Mouse (Mus musculus) hindbrain, embryonic 16.5 days (tissue): ENCODE results near the gene Hsd17b2. TPM values are rescaled to one million over a fixed set of nuclear protein-coding genes. Genes with fewer than 3 reads are reported as not detected.

Source experiments
- ATAC-seq: fragments of 200-750 bp; cut with Nextera tagmentation; 2 replicates; pipeline ENCODE4 v1.8.0; 2017; ENCODE audit warnings: moderate TSS enrichment, moderate library complexity
- H3K27ac ChIP-seq: fragments of 300-500 bp; sonication (generic); 2 replicates; pipeline ENCODE4 v1.5.1; 2014; ENCODE audit warnings: low read depth, mild to moderate bottlenecking, control low read depth, low read length, moderate library complexity
- H3K27me3 ChIP-seq: fragments of 300-500 bp; sonication (generic); replicated peaks from 2 replicates; pipeline ENCODE4 v1.6.1; 2014; ENCODE audit warnings: low read length; ENCODE audit not compliant: control insufficient read depth, insufficient read depth
- H3K36me3 ChIP-seq: fragments of 300-500 bp; sonication (generic); 2 replicates; pipeline ENCODE4 v1.6.1; 2014; ENCODE audit warnings: mild to moderate bottlenecking, low read length, moderate library complexity, mixed read lengths; ENCODE audit not compliant: control insufficient read depth, insufficient read depth
- H3K4me1 ChIP-seq: fragments of 300-500 bp; sonication (generic); 2 replicates; pipeline ENCODE4 v1.6.1; 2014; ENCODE audit warnings: low read depth, low read length; ENCODE audit not compliant: control insufficient read depth, insufficient read depth
- H3K4me2 ChIP-seq: fragments of 300-500 bp; sonication (generic); 2 replicates; pipeline ENCODE4 v1.6.1; 2014; ENCODE audit warnings: mild to moderate bottlenecking, low read length, control low read depth, moderate library complexity
- H3K4me3 ChIP-seq: fragments of 300-500 bp; sonication (generic); 2 replicates; pipeline ENCODE4 v1.5.1; 2014; ENCODE audit warnings: mild to moderate bottlenecking, low read length, control low read depth, moderate library complexity
- H3K9ac ChIP-seq: fragments of 300-500 bp; sonication (generic); 2 replicates; pipeline ENCODE4 v1.6.1; 2014; ENCODE audit warnings: low read depth, mild to moderate bottlenecking, control low read depth, low read length, moderate library complexity
- H3K9me3 ChIP-seq: fragments of 300-500 bp; sonication (generic); 2 replicates; pipeline ENCODE4 v1.6.1; 2014; ENCODE audit warnings: mild to moderate bottlenecking, low read length, moderate library complexity; ENCODE audit not compliant: control insufficient read depth
- WGBS: fragments of 180-500 bp; shearing (Covaris S2); extraction: QIAGEN DNeasy Blood & Tissue Kit; methylation state at CpG from one replicate; pipeline ENCODE4 v1.1.7; 2014; 5-methylcytosine and 5-hydroxymethylcytosine counted together
- polyA plus RNA-seq: library from polyadenylated mRNA; unstranded; fragments of >200 nt; fragmentation: Nextera tagmentation; extraction: Ambion mirVana; gene quantifications from 2 replicates; pipeline ENCODE4 v1.2.1, GENCODE M21; 2015

Hsd17b2 gene
- polyA plus RNA-seq, 1 experiment from 2014 or later: 0.73 TPM

DNA sequence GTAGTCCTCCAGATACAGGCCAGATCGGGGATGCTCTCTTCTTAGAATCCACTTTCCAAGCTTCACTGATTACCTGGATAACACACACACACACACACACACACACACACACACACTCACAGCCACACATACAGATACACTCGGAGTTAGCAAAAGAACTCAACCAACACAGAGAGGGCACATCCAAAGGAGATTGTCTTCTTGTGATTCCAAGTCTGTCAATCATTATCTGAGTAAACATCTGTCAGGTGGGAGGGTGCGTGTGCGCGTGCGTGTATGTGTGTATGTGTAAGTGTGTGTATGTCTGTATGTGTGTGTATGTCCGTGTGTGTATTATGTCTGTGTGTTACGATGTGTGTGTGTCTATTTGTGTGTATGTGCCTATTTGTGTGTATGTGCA lies 458 bp upstream of the Hsd17b2 start:
- no peak for ATAC-seq
- 94% methylated on average over 8 of the region's 8 CpGs for WGBS

GRCm38 (mm10) chr8:117702701-117703100 lies 997 bp downstream of the Hsd17b2 start:
- Histone ChIP-seq H3K9me3 (no peaks in the 10 kb centered on the region), H3K4me2 (no peak overlapping the region), H3K27me3 (no peaks in the 10 kb centered on the region), H3K4me3 (no peak overlapping the region), H3K4me1 (peaks cover 3% of the 10 kb centered on the region), H3K27ac (no peak overlapping the region), H3K36me3 (no peaks in the 10 kb centered on the region), H3K9ac (no peak overlapping the region)
- ATAC-seq: no peak
- 58% methylated on average over 10 of the region's 10 CpGs for WGBS

More for the DNA sequence above, 458 bp upstream of the Hsd17b2 start:
- H3K4me2 ChIP-seq: no peak overlapping the region
- no peaks in the 10 kb centered on the region for H3K9me3 ChIP-seq
- H3K4me1 ChIP-seq: peaks cover 3% of the 10 kb centered on the region
- H3K4me3 ChIP-seq: no peak overlapping the region
- no peaks in the 10 kb centered on the region for H3K36me3 ChIP-seq
- no peak overlapping the region for H3K9ac ChIP-seq
- H3K27me3 ChIP-seq: no peaks in the 10 kb centered on the region
- no peak overlapping the region for H3K27ac ChIP-seq

DNA sequence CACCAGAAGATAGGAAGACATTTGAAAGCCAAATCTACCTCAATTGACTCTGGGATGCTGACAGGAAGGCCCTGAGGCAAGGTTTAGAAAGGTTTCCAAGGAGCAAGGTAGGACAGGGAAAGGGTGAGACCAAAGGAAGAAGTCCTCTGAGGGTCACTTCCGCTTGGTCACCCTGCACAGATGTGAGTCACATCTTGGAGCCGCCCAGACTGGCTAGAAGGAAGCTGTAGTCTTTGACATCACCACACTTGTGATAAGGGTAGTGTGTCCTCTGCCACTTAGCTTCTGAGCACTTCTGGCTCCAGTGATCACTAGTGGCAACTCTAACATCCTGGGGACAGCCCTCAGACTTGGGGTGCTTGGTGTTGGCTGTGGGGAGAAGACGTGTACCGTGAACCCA lies 4.4 kb downstream of the Hsd17b2 start:
- WGBS: 96% methylated on average over 4 of the region's 4 CpGs
- Histone ChIP-seq H3K4me3 (no peak overlapping the region), H3K9me3 (no peaks in the 10 kb centered on the region), H3K9ac (no peak overlapping the region), H3K4me1 (peaks cover 3% of the 10 kb centered on the region), H3K36me3 (no peaks in the 10 kb centered on the region), H3K27me3 (no peaks in the 10 kb centered on the region), H3K27ac (no peak overlapping the region), H3K4me2 (no peak overlapping the region)
- ATAC-seq: no peak

- no peak overlapping the region for H3K4me3 ChIP-seq
Measured at GRCm38 (mm10) chr8:117712226-117712625, 10.5 kb downstream of the Hsd17b2 start.

GRCm38 (mm10) chr8:117714604-117715003 lies 12.9 kb downstream of the Hsd17b2 start:
- 89% methylated on average over 5 of the region's 5 CpGs for WGBS
- no peak for ATAC-seq
- Histone ChIP-seq H3K36me3 (no peaks in the 10 kb centered on the region), H3K4me2 (no peak overlapping the region), H3K4me3 (no peak overlapping the region), H3K9me3 (no peaks in the 10 kb centered on the region), H3K27me3 (no peaks in the 10 kb centered on the region), H3K9ac (no peak overlapping the region), H3K4me1 (no peaks in the 10 kb centered on the region), H3K27ac (no peak overlapping the region)

More at GRCm38 (mm10) chr8:117712226-117712625, 10.5 kb downstream of the Hsd17b2 start:
- H3K27ac ChIP-seq: no peak overlapping the region
- H3K36me3 ChIP-seq: no peaks in the 10 kb centered on the region
- H3K9ac ChIP-seq: no peak overlapping the region
- ATAC-seq: no peak
- H3K27me3 ChIP-seq: no peaks in the 10 kb centered on the region
- no peaks in the 10 kb centered on the region for H3K9me3 ChIP-seq
- 31% methylated on average over 5 of the region's 5 CpGs for WGBS
- H3K4me2 ChIP-seq: no peak overlapping the region
- H3K4me1 ChIP-seq: no peaks in the 10 kb centered on the region

DNA sequence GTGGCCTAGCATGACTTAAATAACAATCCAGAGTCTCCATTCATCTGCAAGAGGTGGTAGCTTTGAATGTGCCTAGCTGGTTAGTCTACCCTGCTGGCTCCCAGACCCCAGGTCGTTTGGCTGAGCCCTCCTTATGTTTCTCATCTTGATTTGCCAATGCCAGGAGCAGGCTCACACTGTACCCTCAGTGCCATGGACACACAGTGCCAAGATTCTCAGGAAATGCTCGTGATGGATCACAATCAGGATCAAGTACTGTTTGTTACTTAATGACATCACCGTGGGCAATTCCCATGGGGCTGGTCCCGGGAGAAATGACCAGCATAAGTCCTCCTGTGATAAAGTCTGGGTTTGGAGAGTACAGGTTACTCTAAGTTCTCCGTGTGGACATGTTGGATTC lies 14.2 kb downstream of the Hsd17b2 start:
- no peak overlapping the region for H3K9ac ChIP-seq
- H3K36me3 ChIP-seq: no peaks in the 10 kb centered on the region
- H3K4me3 ChIP-seq: no peak overlapping the region
- no peaks in the 10 kb centered on the region for H3K4me1 ChIP-seq
- H3K4me2 ChIP-seq: no peak overlapping the region
- 84% methylated on average over 5 of the region's 5 CpGs for WGBS
- no peak for ATAC-seq
- H3K27ac ChIP-seq: no peak overlapping the region
- H3K9me3 ChIP-seq: no peaks in the 10 kb centered on the region
- H3K27me3 ChIP-seq: no peaks in the 10 kb centered on the region

DNA sequence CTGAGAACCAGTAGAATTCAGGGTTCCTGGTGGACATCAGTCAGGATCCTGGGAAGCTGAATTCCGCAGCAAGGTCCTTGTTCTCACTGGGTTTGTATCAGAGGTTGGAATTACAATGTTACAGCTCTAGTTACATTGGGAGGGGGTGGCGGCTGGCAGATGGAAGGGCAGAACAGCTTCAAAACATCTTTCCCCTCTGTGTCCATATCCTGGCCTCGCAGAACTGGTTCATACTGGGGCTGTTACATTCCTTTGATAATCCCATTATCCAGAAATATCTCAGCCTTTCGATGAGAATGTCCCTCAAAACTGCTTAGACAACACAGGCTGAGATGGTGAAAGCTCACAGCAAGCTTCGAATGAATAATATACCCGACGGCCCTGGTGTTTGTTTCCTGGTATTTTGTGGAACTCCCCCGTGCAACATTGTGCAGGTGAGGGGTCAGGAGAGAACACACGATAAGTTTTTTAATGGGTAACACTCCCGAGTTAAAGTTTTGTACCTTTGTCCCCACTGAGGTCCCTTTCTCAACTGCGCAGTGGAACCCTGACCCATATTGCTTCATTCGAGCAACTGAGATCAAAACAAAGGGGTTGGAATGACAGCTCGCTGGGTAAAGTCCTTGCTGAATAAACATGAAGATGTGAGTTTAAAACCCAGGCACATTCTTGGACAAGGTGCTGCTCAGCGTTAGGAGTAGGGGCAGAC lies 16.6 kb downstream of the Hsd17b2 start:
- Histone ChIP-seq H3K36me3 (no peaks in the 10 kb centered on the region), H3K27me3 (no peaks in the 10 kb centered on the region), H3K9me3 (no peaks in the 10 kb centered on the region), H3K4me1 (no peaks in the 10 kb centered on the region), H3K27ac (no peak overlapping the region), H3K9ac (no peak overlapping the region), H3K4me2 (no peak overlapping the region), H3K4me3 (no peak overlapping the region)
- WGBS: 81% methylated on average over 14 of the region's 14 CpGs
- no peak for ATAC-seq

- Histone ChIP-seq H3K27ac (no peak overlapping the region), H3K4me3 (no peak overlapping the region), H3K4me1 (no peaks in the 10 kb centered on the region), H3K4me2 (no peak overlapping the region), H3K36me3 (no peaks in the 10 kb centered on the region), H3K9me3 (no peaks in the 10 kb centered on the region), H3K27me3 (no peaks in the 10 kb centered on the region), H3K9ac (no peak overlapping the region)
- no peak for ATAC-seq
- WGBS: 71% methylated on average over 7 of the region's 7 CpGs
Measured at GRCm38 (mm10) chr8:117726467-117726866, 24.8 kb downstream of the Hsd17b2 start.

DNA sequence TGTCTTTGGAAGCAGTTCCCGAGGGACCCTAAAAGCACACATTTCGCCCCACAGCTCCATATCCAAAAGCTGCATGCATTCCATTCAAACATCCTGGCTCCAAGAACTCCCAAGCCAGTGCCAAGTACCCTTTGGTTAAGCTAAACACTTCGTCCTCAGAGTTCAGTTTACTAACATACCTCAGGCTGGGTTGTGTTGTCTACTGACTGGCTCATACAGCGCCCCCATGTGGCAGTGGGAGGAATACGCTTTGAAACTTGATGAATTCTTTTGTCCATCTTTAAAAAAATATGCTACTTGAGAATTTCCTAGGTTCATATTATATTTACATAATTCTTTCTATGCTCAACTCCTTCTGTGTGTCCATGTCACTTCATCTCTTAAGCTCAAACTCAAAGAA lies 25.9 kb downstream of the Hsd17b2 start:
- Histone ChIP-seq H3K4me2 (no peak overlapping the region), H3K9me3 (no peaks in the 10 kb centered on the region), H3K4me3 (no peak overlapping the region), H3K27ac (no peak overlapping the region), H3K27me3 (no peaks in the 10 kb centered on the region), H3K4me1 (no peaks in the 10 kb centered on the region), H3K36me3 (no peaks in the 10 kb centered on the region), H3K9ac (no peak overlapping the region)
- ATAC-seq: no peak
- 68% methylated on average over 5 of the region's 5 CpGs for WGBS
